Mouse (Mus musculus): Measurements from ENCODE around the gene Clta. TPM values are rescaled to one million over a fixed set of nuclear protein-coding genes. Genes with fewer than 3 reads are reported as not detected.

The Clta gene
- total RNA-seq, 2 experiments from 2014 or later, result 280 to 281 TPM

DNA sequence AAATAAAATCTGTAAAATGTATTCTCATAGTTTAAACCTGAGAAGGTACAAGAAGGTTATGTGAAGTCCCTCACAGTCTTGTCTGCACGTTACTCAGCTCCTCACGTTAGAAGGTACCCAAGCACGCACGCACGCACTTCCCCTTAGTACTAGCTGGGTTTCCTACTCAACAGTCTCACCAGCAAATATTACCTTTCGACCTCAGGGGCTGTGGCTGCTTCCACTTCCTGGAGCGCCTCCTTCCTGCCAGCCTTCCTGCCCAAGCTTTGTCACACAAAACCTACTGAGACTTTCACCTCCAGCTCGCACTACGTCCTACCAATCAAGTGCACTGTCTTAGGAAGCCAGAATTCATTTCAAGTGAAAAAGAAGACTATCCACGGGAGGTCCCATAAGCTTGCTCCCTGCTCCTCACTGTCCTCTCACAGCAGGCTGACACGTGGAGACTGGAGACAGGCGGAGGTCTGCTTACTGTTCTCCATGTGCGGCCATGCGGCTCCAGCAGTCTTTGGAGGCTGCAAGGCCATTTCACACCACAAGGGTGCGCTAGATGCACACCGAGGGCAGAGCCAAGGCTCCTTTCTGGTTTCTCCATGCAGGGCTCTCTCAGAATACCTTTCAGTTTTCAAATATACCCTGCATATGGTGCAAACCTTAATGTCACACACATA, 61.2 kb downstream of the Clta start:
- DNase-seq (ENCODE audit: low spot score in 2 of 2), result peak; percentile 92 to 94
- intact Hi-C loops (cut with DNase I), result loop anchor here (1.0 to 5.0 kb wide), 2 partner anchors 54 to 227 kb away; no protein-coding TSS in a partner anchor

- intact Hi-C loops (cut with DNase I), result loop anchor here (1.0 to 5.0 kb wide), 2 partner anchors 52 to 225 kb away; no protein-coding TSS in a partner anchor
- DNase-seq (ENCODE audit: low spot score in 2 of 2), result no peak
These were observed 62.6 kb downstream of the Clta start for GRCm38 (mm10) chr4:44066891-44067290.

DNA sequence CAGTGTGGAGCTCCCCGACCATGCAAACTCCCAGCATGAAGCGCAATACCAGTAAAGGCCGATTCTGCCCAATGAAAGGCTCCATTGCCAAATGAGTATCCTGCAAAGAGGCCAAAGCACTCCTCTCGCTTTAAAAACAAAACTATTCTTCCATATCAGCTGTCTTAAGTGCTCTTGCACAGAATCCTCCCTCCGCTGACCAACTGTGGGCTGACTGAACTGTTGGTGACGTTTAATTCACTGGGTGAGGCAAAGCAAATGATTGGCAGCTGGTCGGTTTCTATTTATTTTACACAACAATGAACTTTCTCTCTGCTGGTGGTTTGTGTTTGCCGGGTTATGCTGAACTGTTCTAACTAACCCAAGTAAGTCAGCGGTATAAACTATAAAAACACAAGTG, 64.5 kb downstream of the Clta start:
- intact Hi-C loops (cut with DNase I), result loop anchor here (5.0 kb wide), 1 partner anchor 224 kb away; no protein-coding TSS in a partner anchor
- DNase-seq (ENCODE audit: low spot score in 2 of 2), result no peak

- intact Hi-C loops (cut with DNase I), result loop anchor here (5.0 kb wide), 1 partner anchor 223 kb away; no protein-coding TSS in a partner anchor
- no peak for DNase-seq (ENCODE audit: low spot score in 2 of 2)
These were observed 65.2 kb downstream of the Clta start for GRCm38 (mm10) chr4:44069411-44069810.

DNA sequence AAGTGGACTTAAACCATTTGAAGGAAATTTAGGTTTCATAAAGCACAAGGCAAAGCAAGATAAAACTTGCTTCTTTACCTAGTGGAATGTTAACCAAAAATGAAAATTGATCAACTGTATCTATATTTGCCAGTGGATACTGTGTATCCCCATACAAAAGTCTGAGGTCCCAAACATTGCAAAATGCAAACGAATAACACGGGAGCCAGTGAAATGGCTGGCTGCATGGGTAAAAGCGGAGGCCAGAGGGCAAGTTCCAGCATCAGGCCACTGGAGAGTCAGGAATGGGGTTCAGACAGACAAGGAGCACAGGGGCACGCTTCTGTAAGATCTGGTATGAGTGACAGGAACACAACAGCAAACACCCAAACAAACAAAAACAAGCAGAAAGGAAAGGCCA, 66.4 kb downstream of the Clta start:
- no peak for DNase-seq (ENCODE audit: low spot score in 2 of 2)
- intact Hi-C loops (cut with DNase I), result no loop called here

- intact Hi-C loops (cut with DNase I), result no loop called here
- no peak for DNase-seq (ENCODE audit: low spot score in 2 of 2)
These were observed 67.5 kb downstream of the Clta start for GRCm38 (mm10) chr4:44071741-44072145.

- DNase-seq (ENCODE audit: low spot score in 2 of 2), result peak; percentile 88 to 94
- intact Hi-C loops (cut with DNase I), result no loop called here
These were observed 68.1 kb downstream of the Clta start for GRCm38 (mm10) chr4:44072146-44072872.

DNA sequence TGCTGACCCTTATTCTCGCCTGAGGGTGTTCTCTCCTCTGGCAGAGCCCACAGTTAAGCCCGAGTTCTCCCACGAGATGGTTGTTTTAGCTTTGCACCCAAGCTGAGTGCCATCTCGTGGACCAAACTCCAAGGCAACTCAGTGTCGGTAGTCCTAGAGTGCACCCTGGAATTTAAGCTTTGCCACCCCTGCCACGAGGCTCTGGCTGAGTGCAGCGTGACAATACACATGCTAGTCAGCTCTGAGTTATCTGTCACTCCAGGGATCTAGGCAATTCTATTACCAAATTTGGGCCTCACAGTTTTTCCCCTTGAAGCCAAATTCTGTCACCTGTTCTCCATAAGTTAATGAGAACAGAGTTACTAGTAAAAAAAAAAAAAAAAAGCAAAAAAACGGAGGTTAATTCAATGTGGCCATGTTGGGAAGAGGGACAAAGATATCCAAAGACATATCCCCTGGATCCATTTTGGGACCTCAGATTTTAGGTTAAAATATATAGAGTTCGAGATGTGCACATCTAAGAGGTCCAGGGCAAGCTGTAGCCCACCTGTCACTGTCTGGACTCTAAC, 68.7 kb downstream of the Clta start:
- no peak for DNase-seq (ENCODE audit: low spot score in 2 of 2)
- intact Hi-C loops (cut with DNase I), result no loop called here

- DNase-seq (ENCODE audit: low spot score in 2 of 2), result no peak
- intact Hi-C loops (cut with DNase I), result no loop called here
These were observed 69.5 kb downstream of the Clta start for GRCm38 (mm10) chr4:44073799-44074198.

- no peak for DNase-seq (ENCODE audit: low spot score in 2 of 2)
- intact Hi-C loops (cut with DNase I), result no loop called here
These were observed 70.2 kb downstream of the Clta start for GRCm38 (mm10) chr4:44074422-44074821.

- DNase-seq (ENCODE audit: low spot score in 2 of 2), result no peak
- intact Hi-C loops (cut with DNase I), result no loop called here
These were observed 74.2 kb downstream of the Clta start for GRCm38 (mm10) chr4:44078358-44078933.

Other genes starting within 250 kb of the Clta start
- not detected for gene Olfr159, start 233.4 kb upstream of the Clta start, total RNA-seq (2021)
- not detected for gene Olfr156, start 180.6 kb upstream of the Clta start, total RNA-seq (2021)
- gene Olfr157, start 164.3 kb upstream of the Clta start, total RNA-seq (2021), result not detected
- gene Olfr155, start 152.9 kb upstream of the Clta start, total RNA-seq (2021), result not detected
- gene Reck, start 128.9 kb upstream of the Clta start, total RNA-seq (2021), result 1 to 10 TPM; 6.0 to 7.1 TPM
- gene Glipr2, start 47.1 kb upstream of the Clta start, total RNA-seq (2021), result 1 to 10 TPM; 2.7 to 2.9 TPM
- not detected for gene Ccin, start 21.0 kb upstream of the Clta start, total RNA-seq (2021)
- 10 to 100 TPM; 42.9 to 49.7 TPM for gene Gne, start 79.7 kb downstream of the Clta start, total RNA-seq (2021)
- 10 to 100 TPM; 60.7 to 68.6 TPM for gene Rnf38, start 229.3 kb downstream of the Clta start, total RNA-seq (2021)